Mouse (Mus musculus) ES-E14 (cell line): ENCODE measurements at regions not wholly inside any gene's neighbourhood (a gene's known extent, or its start where the extent isn't known, plus 50 kb on each side); places are given as distances from the start of the nearest gene placed in this dataset.
"Not testable (repeated sequence)": the region's sequence is repeated elsewhere in the genome, so short reads cannot be mapped to it uniquely, and the experiment has no call there.

Experiments used
- DNase-seq: peaks from one replicate; pipeline ENCODE4 v3.0.0-alpha.2; 2013; ENCODE audit warnings: low read depth, low spot score
- H3K27ac ChIP-seq: 2 replicates; pipeline ENCODE4 v1.5.1; 2012; ENCODE audit warnings: low read depth, mild to moderate bottlenecking, low read length, moderate library complexity, mixed read lengths; ENCODE audit not compliant: poor library complexity, insufficient read depth, severe bottlenecking
- H3K36me3 ChIP-seq: 2 replicates; pipeline ENCODE4 v1.6.1; 2012; ENCODE audit warnings: mild to moderate bottlenecking, low read length, moderate library complexity, mixed read lengths; ENCODE audit not compliant: control insufficient read depth, poor library complexity, insufficient read depth, severe bottlenecking
- H3K4me1 ChIP-seq, 2 experiments: fragments of 150-350 bp in 1 of 2; sonication (generic) in 1 of 2; 2 replicates each; pipeline ENCODE4 v1.6.1; 2012; ENCODE audit warnings: low read length in 2 of 2, mild to moderate bottlenecking in 1 of 2, mixed read lengths in 1 of 2; ENCODE audit not compliant: control insufficient read depth in 2 of 2, insufficient read depth in 2 of 2, poor library complexity in 1 of 2
- H3K4me3 ChIP-seq, 2 experiments: fragments of 150-350 bp in 1 of 2; sonication (generic) in 1 of 2; 2 replicates each; pipeline ENCODE4 v1.5.1; 2012; ENCODE audit warnings: low read length in 2 of 2, low read depth in 1 of 2, mild to moderate bottlenecking in 1 of 2, mixed read lengths in 1 of 2; ENCODE audit not compliant: insufficient read depth in 1 of 2, poor library complexity in 1 of 2, severe bottlenecking in 1 of 2
- H3K9ac ChIP-seq: 2 replicates; pipeline ENCODE4 v1.6.1; 2012; ENCODE audit warnings: low read depth, mild to moderate bottlenecking, low read length, mixed read lengths; ENCODE audit not compliant: poor library complexity, insufficient read depth, severe bottlenecking
- H3K9me3 ChIP-seq: fragments of 150-350 bp; sonication (generic); 2 replicates; pipeline ENCODE4 v1.6.1; 2012; ENCODE audit warnings: low read depth, mild to moderate bottlenecking, low read length; ENCODE audit not compliant: control insufficient read depth, insufficient read depth
- CHD2 ChIP-seq: IDR thresholded peaks from 2 replicates; pipeline ENCODE4 v1.6.1; 2014; ENCODE audit warnings: mild to moderate bottlenecking, low read depth, low read length, inconsistent platforms
- HCFC1 ChIP-seq: IDR thresholded peaks from 2 replicates; pipeline ENCODE4 v1.6.1; 2012; ENCODE audit warnings: low read length, inconsistent platforms, borderline replicate concordance; ENCODE audit not compliant: insufficient read depth
- MAFK ChIP-seq: IDR thresholded peaks from 2 replicates; pipeline ENCODE4 v1.6.1; 2014; ENCODE audit warnings: mild to moderate bottlenecking, low read depth, low read length, inconsistent platforms; ENCODE audit not compliant: insufficient read depth
- ZC3H11A ChIP-seq: IDR thresholded peaks from 2 replicates; pipeline ENCODE4 v1.6.1; 2012; ENCODE audit warnings: low read depth, mild to moderate bottlenecking, inconsistent platforms, low read length, borderline replicate concordance
- ZNF384 ChIP-seq: IDR thresholded peaks from 2 replicates; pipeline ENCODE4 v1.6.1; 2012; ENCODE audit warnings: low read depth, low read length, inconsistent platforms
- in situ Hi-C, 2 experiments: fragments of 600-800 bp; cut with MboI; formaldehyde crosslinking; loops; one replicate each; pipeline ENCODE4 v1.15.1; 2025; ENCODE audit warnings: low sequenced_read_pairs in 2 of 2, inconsistent platforms in 1 of 2; ENCODE audit not compliant: unreplicated experiment in 2 of 2

DNA sequence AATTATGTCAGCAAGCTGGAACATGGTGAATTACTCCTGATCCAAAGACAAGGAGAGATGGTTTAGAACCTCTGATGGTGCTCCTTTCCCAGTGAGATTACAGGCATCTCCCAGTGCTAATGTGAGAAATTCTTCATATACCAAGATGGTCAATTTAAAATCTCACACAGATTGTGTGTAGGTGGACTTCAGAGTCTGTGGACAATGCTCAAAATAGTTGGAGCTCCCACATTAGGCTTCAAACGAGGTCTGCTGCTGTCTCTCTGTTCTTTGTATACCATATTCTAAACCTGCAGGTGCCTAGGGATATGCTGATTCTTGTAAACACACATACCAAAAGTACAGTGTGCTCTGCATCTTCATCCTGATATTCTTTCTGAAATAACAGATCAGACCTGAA is 146.3 kb upstream of the Thrb start:
- Histone ChIP-seq H3K27ac (no peak overlapping the region), H3K4me1 (no peaks in the 10 kb centered on the region), H3K36me3 (no peaks in the 10 kb centered on the region), H3K9me3 (no peaks in the 10 kb centered on the region), H3K4me3 (no peak overlapping the region), H3K9ac (no peak overlapping the region)
- no peak for TF ChIP-seq MAFK
- no peak for TF ChIP-seq HCFC1
- no peak for TF ChIP-seq ZC3H11A
- no peak for TF ChIP-seq ZNF384
- no peak for TF ChIP-seq CHD2
- in situ Hi-C loops = no loop called here
- DNase-seq = no peak

DNA sequence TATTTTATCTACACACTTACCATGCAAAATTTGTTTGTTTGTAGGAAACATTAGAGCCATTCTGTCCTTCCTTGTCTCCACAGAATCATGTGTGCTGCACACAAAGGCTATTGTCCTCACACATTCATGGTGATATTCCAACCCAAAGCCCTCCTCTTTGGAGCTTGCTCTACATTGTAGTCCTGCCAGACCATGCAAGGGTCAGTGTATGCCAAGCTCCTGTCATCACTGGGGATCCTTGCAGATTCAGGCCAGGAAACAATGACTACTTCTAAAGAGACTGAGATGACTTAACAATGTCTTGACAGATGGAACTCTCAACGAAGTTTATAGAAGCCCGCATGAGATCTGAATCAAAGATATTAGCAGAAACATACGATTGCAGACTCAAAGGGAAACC is 137.4 kb upstream of the Thrb start:
- DNase-seq = no peak
- no peaks in the 10 kb centered on the region for H3K36me3 ChIP-seq
- H3K4me1 ChIP-seq = no peaks in the 10 kb centered on the region
- TF ChIP-seq MAFK (no peak), HCFC1 (no peak), CHD2 (no peak), ZC3H11A (no peak), ZNF384 (no peak)
- H3K4me3 ChIP-seq = no peak overlapping the region
- H3K9ac ChIP-seq = no peak overlapping the region
- H3K27ac ChIP-seq = no peak overlapping the region
- in situ Hi-C loops = no loop called here
- no peaks in the 10 kb centered on the region for H3K9me3 ChIP-seq

DNA sequence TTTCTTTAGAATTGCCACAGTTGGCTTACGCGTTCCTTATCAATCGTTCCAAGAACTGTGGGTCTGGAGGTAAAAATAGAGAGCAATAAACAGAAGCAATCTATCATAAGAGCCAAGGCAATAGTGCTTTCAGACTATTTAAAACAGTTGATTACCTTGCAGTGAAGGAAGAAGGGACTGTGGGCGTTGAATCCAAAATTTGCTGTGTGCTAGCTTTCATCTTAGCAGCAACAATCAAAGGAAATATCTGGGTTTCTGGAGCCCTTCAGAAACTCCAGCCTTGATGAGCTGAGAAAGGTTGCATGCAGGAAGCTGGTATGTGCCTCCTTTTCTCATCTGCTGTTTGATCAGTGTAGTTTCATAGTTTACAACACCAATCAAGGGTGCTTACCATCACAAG is 136.1 kb upstream of the Thrb start:
- H3K36me3 ChIP-seq = no peaks in the 10 kb centered on the region
- H3K4me3 ChIP-seq = no peak overlapping the region
- TF ChIP-seq ZNF384 (no peak), MAFK (no peak), CHD2 (no peak), ZC3H11A (no peak), HCFC1 (no peak)
- in situ Hi-C loops = no loop called here
- no peaks in the 10 kb centered on the region for H3K9me3 ChIP-seq
- H3K27ac ChIP-seq = no peak overlapping the region
- DNase-seq = no peak
- no peak overlapping the region for H3K9ac ChIP-seq
- no peaks in the 10 kb centered on the region for H3K4me1 ChIP-seq

DNA sequence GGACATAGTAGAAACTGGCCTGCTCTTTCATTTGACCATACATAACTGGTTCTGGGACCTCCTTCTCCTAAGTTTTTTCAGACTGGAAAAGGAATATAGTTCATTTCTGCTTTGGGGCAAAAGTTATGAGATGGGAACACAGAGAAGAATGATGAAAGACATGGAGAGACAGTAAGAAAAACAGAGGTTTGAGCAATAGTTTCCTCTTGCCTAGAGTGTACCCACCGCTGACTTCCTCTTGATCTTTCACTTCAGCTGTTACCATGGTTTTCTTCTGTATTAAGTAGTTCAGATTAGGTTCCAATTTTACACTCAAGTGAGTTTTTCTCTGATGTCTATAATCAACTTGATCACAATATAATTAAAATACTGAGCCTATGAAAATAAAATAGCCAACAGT is 120.7 kb upstream of the Thrb start:
- Histone ChIP-seq H3K27ac (no peak overlapping the region), H3K36me3 (no peaks in the 10 kb centered on the region), H3K9me3 (no peaks in the 10 kb centered on the region), H3K9ac (no peak overlapping the region), H3K4me1 (peaks cover 0 to 2% of the 10 kb centered on the region in 2 experiments; a peak in 1 of 4 replicates), H3K4me3 (no peak overlapping the region)
- no peak for DNase-seq
- TF ChIP-seq ZNF384 = no peak
- TF ChIP-seq ZC3H11A = no peak
- TF ChIP-seq MAFK = no peak
- no peak for TF ChIP-seq HCFC1
- TF ChIP-seq CHD2 = no peak
- in situ Hi-C loops = no loop called here

DNA sequence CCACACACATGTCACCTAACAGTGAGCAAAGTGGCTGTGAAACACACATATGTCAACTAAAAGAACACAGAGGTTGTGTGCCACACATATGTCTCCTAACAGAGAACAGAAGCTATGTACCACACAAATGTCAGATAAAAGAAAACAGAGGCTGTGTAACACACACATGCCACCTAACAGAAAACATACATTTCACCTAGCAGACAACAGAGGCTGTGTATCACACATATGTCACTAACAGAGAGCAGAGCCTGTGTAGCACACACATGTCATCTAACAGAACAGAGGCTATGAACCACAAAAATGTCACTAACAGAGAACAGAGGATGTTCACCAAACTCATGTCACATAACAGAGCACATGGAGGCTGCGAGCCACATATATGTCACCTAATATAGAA is 103.6 kb upstream of the Thrb start:
- Histone ChIP-seq H3K9me3 (no peaks in the 10 kb centered on the region), H3K27ac (no peak overlapping the region), H3K9ac (no peak overlapping the region), H3K4me3 (no peak overlapping the region), H3K36me3 (no peaks in the 10 kb centered on the region), H3K4me1 (peaks cover 4 to 10% of the 10 kb centered on the region in 2 experiments; a peak in 2 of 4 replicates)
- TF ChIP-seq ZC3H11A = no peak
- DNase-seq = no peak
- in situ Hi-C loops = no loop called here

DNA sequence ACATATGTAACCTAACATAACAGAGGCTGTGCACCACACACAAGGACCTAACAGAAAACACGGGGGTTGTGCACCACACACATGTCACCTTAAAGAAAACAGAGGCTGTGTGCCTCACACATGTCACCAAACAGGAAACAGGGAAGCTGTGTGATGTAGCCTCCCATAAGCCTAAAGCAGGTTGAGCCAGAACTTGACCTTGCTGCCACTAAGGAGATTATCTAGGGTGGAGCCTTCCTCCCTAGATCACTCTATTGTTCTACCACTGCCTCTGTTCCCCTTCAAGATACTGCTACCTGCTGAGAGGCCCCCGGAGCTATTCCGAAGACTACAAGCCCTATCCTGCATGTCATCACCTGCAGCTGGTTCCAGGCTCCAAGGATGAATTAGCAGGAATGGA is 100.1 kb upstream of the Thrb start:
- H3K4me1 ChIP-seq, H3K27ac ChIP-seq, H3K9me3 ChIP-seq, DNase-seq, H3K36me3 ChIP-seq, H3K9ac ChIP-seq, in situ Hi-C loops, H3K4me3 ChIP-seq: not testable (repeated sequence)
